Mouse (Mus musculus): ENCODE results near the gene Ptprd.

The Ptprd gene

GRCm38 (mm10) chr4:76812138-76812537 is 1399.6 kb downstream of the Ptprd start:
- in situ Hi-C loops (cut with MboI; ENCODE audit: low pct_unique_long_range_greater_than_20kb in 1 of 2, low sequenced_read_pairs in 2 of 2, unreplicated experiment in 1 of 2), result no loop called here

GRCm38 (mm10) chr4:76802708-76803107 is 1409.1 kb downstream of the Ptprd start:
- in situ Hi-C loops (cut with MboI; ENCODE audit: low pct_unique_long_range_greater_than_20kb in 1 of 2, low sequenced_read_pairs in 2 of 2, unreplicated experiment in 1 of 2), result no loop called here

- in situ Hi-C loops (cut with MboI; ENCODE audit: low pct_unique_long_range_greater_than_20kb in 1 of 2, low sequenced_read_pairs in 2 of 2, unreplicated experiment in 1 of 2), result no loop called here
Measured at GRCm38 (mm10) chr4:76798010-76799007, 1413.5 kb downstream of the Ptprd start.

- in situ Hi-C loops (cut with MboI; ENCODE audit: low pct_unique_long_range_greater_than_20kb in 1 of 2, low sequenced_read_pairs in 2 of 2, unreplicated experiment in 1 of 2), result no loop called here
Measured at GRCm38 (mm10) chr4:76785389-76785788, 1426.4 kb downstream of the Ptprd start.

- in situ Hi-C loops (cut with MboI; ENCODE audit: low pct_unique_long_range_greater_than_20kb in 1 of 2, low sequenced_read_pairs in 2 of 2, unreplicated experiment in 1 of 2), result no loop called here
Measured at GRCm38 (mm10) chr4:76779558-76780124, 1432.1 kb downstream of the Ptprd start.

- in situ Hi-C loops (cut with MboI; ENCODE audit: low pct_unique_long_range_greater_than_20kb in 1 of 2, low sequenced_read_pairs in 2 of 2, unreplicated experiment in 1 of 2), result no loop called here
Measured at GRCm38 (mm10) chr4:76766918-76767317, 1444.8 kb downstream of the Ptprd start.

GRCm38 (mm10) chr4:76766429-76766828 is 1445.3 kb downstream of the Ptprd start:
- in situ Hi-C loops (cut with MboI; ENCODE audit: low pct_unique_long_range_greater_than_20kb in 1 of 2, low sequenced_read_pairs in 2 of 2, unreplicated experiment in 1 of 2), result no loop called here

GRCm38 (mm10) chr4:76750709-76751108 is 1461.1 kb downstream of the Ptprd start:
- in situ Hi-C loops (cut with MboI; ENCODE audit: low pct_unique_long_range_greater_than_20kb in 1 of 2, low sequenced_read_pairs in 2 of 2, unreplicated experiment in 1 of 2), result no loop called here

GRCm38 (mm10) chr4:76735831-76736230 is 1475.9 kb downstream of the Ptprd start:
- in situ Hi-C loops (cut with MboI; ENCODE audit: low pct_unique_long_range_greater_than_20kb in 1 of 2, low sequenced_read_pairs in 2 of 2, unreplicated experiment in 1 of 2), result no loop called here

- in situ Hi-C loops (cut with MboI; ENCODE audit: low pct_unique_long_range_greater_than_20kb in 1 of 2, low sequenced_read_pairs in 2 of 2, unreplicated experiment in 1 of 2), result no loop called here
Measured at GRCm38 (mm10) chr4:76675726-76676125, 1536.0 kb downstream of the Ptprd start.

GRCm38 (mm10) chr4:76673224-76673623 is 1538.5 kb downstream of the Ptprd start:
- in situ Hi-C loops (cut with MboI; ENCODE audit: low pct_unique_long_range_greater_than_20kb in 1 of 2, low sequenced_read_pairs in 2 of 2, unreplicated experiment in 1 of 2), result no loop called here

GRCm38 (mm10) chr4:76672653-76673052 is 1539.1 kb downstream of the Ptprd start:
- in situ Hi-C loops (cut with MboI; ENCODE audit: low pct_unique_long_range_greater_than_20kb in 1 of 2, low sequenced_read_pairs in 2 of 2, unreplicated experiment in 1 of 2), result no loop called here

GRCm38 (mm10) chr4:76661725-76662124 is 1550.0 kb downstream of the Ptprd start:
- in situ Hi-C loops (cut with MboI; ENCODE audit: low pct_unique_long_range_greater_than_20kb in 1 of 2, low sequenced_read_pairs in 2 of 2, unreplicated experiment in 1 of 2), result no loop called here

- in situ Hi-C loops (cut with MboI; ENCODE audit: low pct_unique_long_range_greater_than_20kb in 1 of 2, low sequenced_read_pairs in 2 of 2, unreplicated experiment in 1 of 2), result no loop called here
Measured at GRCm38 (mm10) chr4:76660146-76660545, 1551.6 kb downstream of the Ptprd start.

- in situ Hi-C loops (cut with MboI; ENCODE audit: low pct_unique_long_range_greater_than_20kb in 1 of 2, low sequenced_read_pairs in 2 of 2, unreplicated experiment in 1 of 2), result no loop called here
Measured at GRCm38 (mm10) chr4:76656734-76657133, 1555.0 kb downstream of the Ptprd start.

GRCm38 (mm10) chr4:76652971-76653370 is 1558.8 kb downstream of the Ptprd start:
- in situ Hi-C loops (cut with MboI; ENCODE audit: low pct_unique_long_range_greater_than_20kb in 1 of 2, low sequenced_read_pairs in 2 of 2, unreplicated experiment in 1 of 2), result no loop called here

GRCm38 (mm10) chr4:76621740-76622139 is 1590.0 kb downstream of the Ptprd start:
- in situ Hi-C loops (cut with MboI; ENCODE audit: low pct_unique_long_range_greater_than_20kb in 1 of 2, low sequenced_read_pairs in 2 of 2, unreplicated experiment in 1 of 2), result no loop called here

- in situ Hi-C loops (cut with MboI; ENCODE audit: low pct_unique_long_range_greater_than_20kb in 1 of 2, low sequenced_read_pairs in 2 of 2, unreplicated experiment in 1 of 2), result no loop called here
Measured at GRCm38 (mm10) chr4:76616614-76617013, 1595.1 kb downstream of the Ptprd start.

- in situ Hi-C loops (cut with MboI; ENCODE audit: low pct_unique_long_range_greater_than_20kb in 1 of 2, low sequenced_read_pairs in 2 of 2, unreplicated experiment in 1 of 2), result no loop called here
Measured at GRCm38 (mm10) chr4:76608246-76608645, 1603.5 kb downstream of the Ptprd start.

GRCm38 (mm10) chr4:76606808-76607207 is 1605.0 kb downstream of the Ptprd start:
- in situ Hi-C loops (cut with MboI; ENCODE audit: low pct_unique_long_range_greater_than_20kb in 1 of 2, low sequenced_read_pairs in 2 of 2, unreplicated experiment in 1 of 2), result no loop called here

Data from mouse embryonic stem cell (cell line).